Mouse (Mus musculus): ENCODE results near the gene Elk3.

- no peak for TF ChIP-seq CTCF (IDR thresholded peaks at IDR 0.05; ENCODE audit: control insufficient read depth, insufficient read depth, low read length)
- TF ChIP-seq POLR2A (IDR thresholded peaks at IDR 0.05; ENCODE audit: borderline replicate concordance, control insufficient read depth, low read depth, low read length), result no peak
Observed at GRCm38 (mm10) chr10:93268339-93268738, 42.6 kb downstream of the Elk3 start.
